ENCODE assay signal across 8 mouse cellular contexts in the genomic region with DNA sequence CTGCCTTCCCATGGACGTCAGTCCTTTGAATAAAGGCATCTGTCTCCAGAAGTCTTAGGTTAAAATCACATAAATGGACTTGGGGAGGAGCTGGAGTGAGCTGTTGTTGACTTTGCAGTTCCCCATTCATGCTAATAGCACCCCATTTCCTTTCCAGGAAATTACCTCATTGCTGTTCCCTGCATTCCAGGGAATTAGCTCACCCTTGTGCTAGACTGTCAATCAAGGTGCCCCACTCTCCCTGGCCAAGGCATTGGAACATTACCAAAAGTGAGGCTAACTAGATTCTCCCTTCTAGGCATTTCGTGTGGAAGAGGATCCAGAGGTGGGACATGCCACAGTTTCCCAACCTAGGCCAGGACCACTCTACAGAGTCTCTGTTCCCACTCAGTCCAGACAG.
A peak's percentile ranks its signal among the peaks of the same experiment; 100 is the strongest.
DNase-seq lines count a peak whose midpoint lies in the region; ATAC-seq lines count a peak whose summit lies in the region.

No protein-coding gene starts in this region.

- no peak overlapping the region for H3K4me2 ChIP-seq in hindbrain, embryonic 14.5 days (replicated peaks)
- no peak overlapping the region for H3K4me2 ChIP-seq in hindbrain, embryonic 11.5 days (replicated peaks; ENCODE audit: low read depth, low read length)
- no peak overlapping the region for H3K4me2 ChIP-seq in heart, embryonic 11.5 days
- no peak overlapping the region; the same call in 1 of the 2 replicates for H3K4me2 ChIP-seq in neural tube, embryonic 15.5 days

- H3K4me3 ChIP-seq in hindbrain, embryonic 14.5 days (replicated peaks; ENCODE audit: low read length), result no peak overlapping the region
- no peak overlapping the region for H3K4me3 ChIP-seq in hindbrain, embryonic 11.5 days (ENCODE audit: low read depth, low read length)
- H3K4me3 ChIP-seq in heart, embryonic 11.5 days (ENCODE audit: low read depth, low read length), result no peak overlapping the region
- no peak overlapping the region for H3K4me3 ChIP-seq in neural tube, embryonic 15.5 days (replicated peaks)

- H3K9ac ChIP-seq in hindbrain, embryonic 14.5 days, result no peak overlapping the region
- H3K9ac ChIP-seq in hindbrain, embryonic 11.5 days (ENCODE audit: low read depth, low read length), result no peak overlapping the region
- no peak overlapping the region for H3K9ac ChIP-seq in heart, embryonic 11.5 days (ENCODE audit: low read depth, low read length)
- no peak overlapping the region for H3K9ac ChIP-seq in neural tube, embryonic 15.5 days (replicated peaks)

- H3K27me3 ChIP-seq in hindbrain, embryonic 14.5 days (ENCODE audit: control insufficient read depth, insufficient read depth, low read length), result no peaks in the 10 kb centered on the region
- 0 out of 2 replicates have a peak, but pooled peaks cover 2% of the 10 kb centered on the region for H3K27me3 ChIP-seq in hindbrain, embryonic 11.5 days (ENCODE audit: control insufficient read depth, insufficient read depth, low read length)
- H3K27me3 ChIP-seq in heart, embryonic 11.5 days (ENCODE audit: control insufficient read depth, insufficient read depth, low read length), result no peaks in the 10 kb centered on the region
- no peaks in the 10 kb centered on the region for H3K27me3 ChIP-seq in neural tube, embryonic 15.5 days (replicated peaks)

- WGBS in hindbrain, embryonic 14.5 days, result 61% methylated on average over 2 of the region's 2 CpGs
- 64% methylated on average over 2 of the region's 2 CpGs for WGBS in hindbrain, embryonic 11.5 days
- WGBS in heart, embryonic 11.5 days (ENCODE audit: insufficient replicate concordance), result 50% methylated on average over 2 of the region's 2 CpGs
- WGBS in neural tube, embryonic 15.5 days, result 48% methylated on average over 2 of the region's 2 CpGs

- DNase-seq in hindbrain, embryonic 14.5 days (ENCODE audit: low spot score), result no peak
- no peak for DNase-seq in hindbrain, embryonic 11.5 days (ENCODE audit: low spot score)
- DNase-seq in kidney, postnatal 10 days, result peak; percentile 12
- no peak for DNase-seq in layer of hippocampus, adult 9-10 months (ENCODE audit: low spot score)
- no peak for DNase-seq in gastrocnemius, postnatal 10 days
- no peak for DNase-seq in gastrocnemius, adult 8-10 months (ENCODE audit: low spot score in 2 of 2)

- H3K27ac ChIP-seq in hindbrain, embryonic 14.5 days, result 0 out of 2 replicates have a peak overlapping the region, but pooled peaks have one; percentile 14
- H3K27ac ChIP-seq in hindbrain, embryonic 11.5 days (ENCODE audit: low read depth, low read length), result no peak overlapping the region
- H3K27ac ChIP-seq in heart, embryonic 11.5 days (ENCODE audit: low read depth, low read length), result peak overlapping the region; percentile 89
- peak overlapping the region; percentile 72 for H3K27ac ChIP-seq in neural tube, embryonic 15.5 days (replicated peaks)

- no peaks in the 10 kb centered on the region for H3K4me1 ChIP-seq in hindbrain, embryonic 14.5 days (replicated peaks; ENCODE audit: control insufficient read depth, insufficient read depth, low read length)
- H3K4me1 ChIP-seq in hindbrain, embryonic 11.5 days (replicated peaks; ENCODE audit: control insufficient read depth, insufficient read depth, low read length), result no peaks in the 10 kb centered on the region
- H3K4me1 ChIP-seq in heart, embryonic 11.5 days (ENCODE audit: control insufficient read depth, insufficient read depth, low read length), result peaks cover 12% of the 10 kb centered on the region
- H3K4me1 ChIP-seq in neural tube, embryonic 15.5 days, result peaks cover 16% of the 10 kb centered on the region

- ATAC-seq in hindbrain, embryonic 14.5 days (ENCODE audit: low FRiP score), result no peak
- no peak for ATAC-seq in hindbrain, embryonic 11.5 days (ENCODE audit: low FRiP score)
- ATAC-seq in heart, embryonic 11.5 days (replicated peaks; ENCODE audit: insufficient number of reproducible peaks, low FRiP score, low TSS enrichment), result no peak
- no peak for ATAC-seq in neural tube, embryonic 15.5 days (ENCODE audit: low FRiP score)

- no peaks in the 10 kb centered on the region for H3K9me3 ChIP-seq in hindbrain, embryonic 14.5 days (ENCODE audit: control insufficient read depth, low read length)
- H3K9me3 ChIP-seq in hindbrain, embryonic 11.5 days (ENCODE audit: control insufficient read depth, low read length), result no peaks in the 10 kb centered on the region
- H3K9me3 ChIP-seq in heart, embryonic 11.5 days (replicated peaks; ENCODE audit: control insufficient read depth, low read length), result 0 out of 2 replicates have a peak, but pooled peaks cover 3% of the 10 kb centered on the region
- H3K9me3 ChIP-seq in neural tube, embryonic 15.5 days (replicated peaks), result no peaks in the 10 kb centered on the region

- H3K36me3 ChIP-seq in hindbrain, embryonic 14.5 days (replicated peaks; ENCODE audit: control insufficient read depth, insufficient read depth), result no peaks in the 10 kb centered on the region
- H3K36me3 ChIP-seq in hindbrain, embryonic 11.5 days (ENCODE audit: control insufficient read depth, insufficient read depth, low read length), result no peaks in the 10 kb centered on the region
- H3K36me3 ChIP-seq in heart, embryonic 11.5 days (ENCODE audit: control insufficient read depth, insufficient read depth, low read length), result no peaks in the 10 kb centered on the region
- no peaks in the 10 kb centered on the region for H3K36me3 ChIP-seq in neural tube, embryonic 15.5 days
